Mouse (Mus musculus) gastrocnemius, postnatal 25 days (tissue): ENCODE results near the gene Mog. TPM values are rescaled to one million over a fixed set of nuclear protein-coding genes. Genes with fewer than 3 reads are reported as not detected.
A peak's percentile ranks its signal among the peaks of the same experiment; 100 is the strongest.
"Not testable (repeated sequence)": the region's sequence is repeated elsewhere in the genome, so short reads cannot be mapped to it uniquely, and the experiment has no call there.

Experiments used
- DNase-seq: peaks from one replicate; pipeline ENCODE4 v3.0.0; 2022
- total RNA-seq, 2 experiments: library from RNA; stranded (reverse); gene quantifications; 1 replicate in 1 of 2; 2 replicates in 1 of 2; pipeline ENCODE4 v1.2.3; 2021

Gene Mog
- total RNA-seq, 2 experiments from 2014 or later, result not detected

- DNase-seq, result peak; percentile 84
Observed at GRCm38 (mm10) chr17:37045611-37046311, 22.6 kb upstream of the Mog start, which contains the start of gene Gabbr1. Gabbr1 (plus strand) TSS chr17:37045966.

GRCm38 (mm10) chr17:37044651-37045244 lies 21.6 kb upstream of the Mog start:
- no peak for DNase-seq

- DNase-seq, result no peak
Observed at GRCm38 (mm10) chr17:37039127-37039894, 16.1 kb upstream of the Mog start.

GRCm38 (mm10) chr17:37029162-37029561 lies 6.0 kb upstream of the Mog start:
- no peak for DNase-seq

GRCm38 (mm10) chr17:37028683-37029120 lies 5.5 kb upstream of the Mog start:
- peak; percentile 80 for DNase-seq

- no peak for DNase-seq
Observed at GRCm38 (mm10) chr17:37028212-37028611, 5.0 kb upstream of the Mog start.

GRCm38 (mm10) chr17:37027486-37027885 lies 4.3 kb upstream of the Mog start:
- no peak for DNase-seq

- DNase-seq, result no peak
Observed at GRCm38 (mm10) chr17:37026425-37026824, 3.2 kb upstream of the Mog start.

- DNase-seq, result not testable (repeated sequence)
Observed at GRCm38 (mm10) chr17:37019242-37019641, 4.0 kb downstream of the Mog start.

- no peak for DNase-seq
Observed at GRCm38 (mm10) chr17:37018328-37018727, 4.9 kb downstream of the Mog start.

GRCm38 (mm10) chr17:37016333-37016732 lies 6.9 kb downstream of the Mog start:
- DNase-seq, result no peak

- no peak for DNase-seq
Observed at GRCm38 (mm10) chr17:37012141-37012540, 11.1 kb downstream of the Mog start.

GRCm38 (mm10) chr17:37011719-37012118 lies 11.5 kb downstream of the Mog start:
- DNase-seq, result no peak

- no peak for DNase-seq
Observed at GRCm38 (mm10) chr17:37009460-37010042, 13.6 kb downstream of the Mog start.

- no peak for DNase-seq
Observed at GRCm38 (mm10) chr17:37008161-37008560, 15.0 kb downstream of the Mog start.

GRCm38 (mm10) chr17:37003366-37003765 lies 19.8 kb downstream of the Mog start:
- DNase-seq, result no peak

GRCm38 (mm10) chr17:37002364-37003330 lies 20.6 kb downstream of the Mog start:
- DNase-seq, result no peak

- DNase-seq, result no peak
Observed at GRCm38 (mm10) chr17:37000863-37001262, 22.3 kb downstream of the Mog start, which contains the start of gene Zfp57. Zfp57 (plus strand) TSS chr17:37001163.

GRCm38 (mm10) chr17:36998477-36998876 lies 24.7 kb downstream of the Mog start:
- no peak for DNase-seq

- peak; percentile 23 for DNase-seq
Observed at GRCm38 (mm10) chr17:36997033-36997735, 26.0 kb downstream of the Mog start.

- no peak for DNase-seq
Observed at GRCm38 (mm10) chr17:36995448-36995847, 27.8 kb downstream of the Mog start.
